Mouse (Mus musculus) natural killer cell, adult 2 months (primary cell): ENCODE measurements around the gene Strip2.

ENCODE experiments used
- DNase-seq, 2 experiments: peaks; one replicate each; pipeline ENCODE4 v3.0.0; 2022; ENCODE audit warnings: low spot score in 2 of 2

The Strip2 gene

DNA sequence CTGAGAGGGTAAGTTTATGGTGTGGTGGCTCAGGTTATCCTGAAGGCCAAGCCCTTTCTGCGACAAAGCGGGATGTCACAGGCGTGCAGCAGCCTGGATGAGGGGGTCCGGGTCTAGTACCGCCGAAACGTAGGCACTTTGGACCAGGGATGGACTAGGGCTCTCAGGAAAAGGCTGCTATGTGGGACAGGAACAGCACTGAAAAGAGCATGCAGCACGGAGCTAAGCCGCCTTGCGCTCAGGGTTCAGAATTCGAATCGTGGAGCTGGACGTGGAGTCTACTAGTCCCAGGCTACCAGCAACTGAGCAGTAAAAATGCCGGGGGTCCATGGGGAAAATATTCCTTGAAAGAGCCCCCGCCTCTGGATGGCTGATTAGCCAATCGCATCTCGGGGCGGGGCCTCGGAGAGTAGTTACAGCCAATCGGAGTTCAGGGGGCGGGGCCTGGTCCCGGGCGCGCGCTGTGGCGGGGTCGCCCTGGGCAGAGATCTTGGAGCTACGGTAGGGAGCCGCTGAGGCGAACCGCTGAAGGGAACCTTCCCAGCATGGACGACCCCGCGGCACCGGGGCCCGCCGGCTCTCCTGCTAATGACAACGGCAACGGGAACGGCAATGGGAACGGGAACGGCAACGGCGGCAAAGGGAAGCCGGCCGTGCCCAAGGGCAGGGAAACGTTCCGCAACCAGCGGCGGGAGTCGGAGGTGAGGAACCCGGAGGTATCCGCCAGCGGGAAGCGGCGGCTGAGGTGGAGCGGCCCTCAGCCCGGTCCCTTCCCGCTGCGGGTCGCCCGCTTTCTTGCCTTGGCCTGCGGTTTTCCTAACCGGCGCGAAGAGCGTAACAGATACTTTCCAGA lies at the start of gene Strip2:
Gene Strip2, plus strand, starts transcription at position 483 of the 853 bp plus-strand sequence.
- DNase-seq: peak; percentile 60 to 65

- DNase-seq: no peak
These were observed 48.4 kb upstream of the Strip2 start for GRCm38 (mm10) chr6:29868341-29868895.

- DNase-seq: no peak
These were observed 43.2 kb upstream of the Strip2 start for GRCm38 (mm10) chr6:29873654-29874053.

GRCm38 (mm10) chr6:29875576-29875975 lies 41.2 kb upstream of the Strip2 start:
- DNase-seq: no peak

GRCm38 (mm10) chr6:29876782-29877181 lies 40.0 kb upstream of the Strip2 start:
- no peak for DNase-seq

- no peak for DNase-seq
These were observed 37.2 kb upstream of the Strip2 start for GRCm38 (mm10) chr6:29879579-29879978.

GRCm38 (mm10) chr6:29880796-29881195 lies 36.0 kb upstream of the Strip2 start:
- peak in 1 of 2 experiments; percentile 10 for DNase-seq

DNA sequence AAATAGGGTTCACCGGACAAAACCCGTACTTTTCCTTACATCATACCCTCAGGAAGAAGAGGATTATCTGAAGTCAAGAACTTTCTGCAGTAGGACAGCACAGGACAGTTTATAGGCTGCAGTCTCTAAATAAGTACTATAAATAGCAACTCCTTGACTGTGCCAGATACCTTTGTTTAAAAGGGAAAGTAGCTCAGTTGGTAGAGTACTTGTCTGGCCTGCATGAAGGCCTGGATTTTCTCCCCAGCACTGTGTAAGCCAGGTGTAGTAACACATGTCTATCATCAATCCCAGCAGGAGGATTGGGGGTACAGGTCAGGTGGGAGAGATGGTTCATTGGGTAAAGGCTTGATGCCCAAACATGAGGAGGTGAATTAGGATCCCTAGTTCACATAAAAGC lies 34.9 kb upstream of the Strip2 start:
- DNase-seq: no peak

GRCm38 (mm10) chr6:29882870-29883269 lies 33.9 kb upstream of the Strip2 start:
- no peak for DNase-seq

- DNase-seq: no peak
These were observed 25.7 kb upstream of the Strip2 start for GRCm38 (mm10) chr6:29891151-29891550.

DNA sequence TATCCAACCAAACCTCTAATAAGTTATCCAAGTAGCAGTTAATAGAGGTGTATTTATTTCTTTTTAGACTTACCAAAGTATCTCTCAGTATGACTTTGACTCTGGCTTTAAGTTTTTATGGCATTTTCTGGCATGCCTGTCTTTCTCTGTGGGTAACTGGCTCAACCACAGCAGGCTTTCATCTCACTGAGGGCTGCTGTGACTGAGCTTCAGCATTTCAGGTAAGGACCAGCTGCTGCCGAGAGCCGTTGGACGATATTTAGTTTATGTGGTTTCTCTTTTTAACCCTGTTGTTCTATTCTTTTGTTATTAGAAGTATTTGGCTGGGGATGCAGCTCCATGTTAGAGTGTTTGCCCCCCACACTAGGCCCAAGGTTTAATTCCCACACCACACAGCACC lies 19.8 kb upstream of the Strip2 start:
- DNase-seq: no peak

- DNase-seq: no peak
These were observed 15.4 kb upstream of the Strip2 start for GRCm38 (mm10) chr6:29901450-29901849.

GRCm38 (mm10) chr6:29902256-29902655 lies 14.6 kb upstream of the Strip2 start:
- no peak for DNase-seq

DNA sequence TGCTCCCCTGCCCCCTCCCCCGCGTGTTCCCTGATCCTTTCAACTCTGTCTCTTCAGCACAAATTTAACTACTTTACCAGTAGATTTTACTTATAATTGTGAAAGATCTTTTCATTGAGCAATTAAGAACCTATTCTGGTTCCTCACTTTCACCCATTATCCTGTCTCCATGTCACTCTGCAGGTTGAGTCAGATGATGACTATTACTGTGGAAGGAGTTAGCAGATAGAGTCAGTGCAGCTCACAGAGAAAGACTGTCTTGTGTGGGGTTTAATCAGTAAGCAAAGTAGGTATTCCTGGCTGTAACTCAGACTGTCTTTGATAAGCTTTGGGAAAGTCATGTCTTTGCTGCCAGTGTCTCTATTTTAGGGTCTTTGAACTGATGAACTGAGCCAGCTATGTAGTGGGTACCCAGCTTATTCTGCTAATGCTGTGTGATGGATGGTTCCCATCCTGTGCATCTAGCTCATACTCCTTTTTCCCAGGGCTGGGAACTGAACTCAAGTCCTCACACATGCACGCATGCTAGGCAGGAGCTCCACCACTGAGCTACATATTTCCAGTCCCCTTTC lies 13.4 kb upstream of the Strip2 start:
- DNase-seq: no peak

DNA sequence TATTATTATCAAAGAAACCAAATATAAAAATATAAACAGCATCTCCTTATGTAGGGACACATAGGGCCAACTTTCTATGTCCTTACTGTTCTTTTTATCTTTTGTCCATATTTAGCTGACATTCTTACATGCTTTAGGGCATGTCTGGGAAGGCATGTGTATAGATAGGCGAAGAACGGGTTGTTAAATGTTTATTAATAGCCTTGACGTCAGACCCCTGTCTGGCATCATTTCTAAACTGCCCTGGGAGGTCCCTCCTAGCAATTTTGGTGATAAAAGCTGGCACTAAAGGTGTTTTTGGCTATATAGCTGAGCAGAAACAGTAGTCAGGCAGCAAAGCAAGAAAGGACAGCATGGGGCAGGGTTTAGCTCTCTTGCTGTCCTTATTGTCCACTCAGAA lies 12.5 kb upstream of the Strip2 start:
- no peak for DNase-seq

DNA sequence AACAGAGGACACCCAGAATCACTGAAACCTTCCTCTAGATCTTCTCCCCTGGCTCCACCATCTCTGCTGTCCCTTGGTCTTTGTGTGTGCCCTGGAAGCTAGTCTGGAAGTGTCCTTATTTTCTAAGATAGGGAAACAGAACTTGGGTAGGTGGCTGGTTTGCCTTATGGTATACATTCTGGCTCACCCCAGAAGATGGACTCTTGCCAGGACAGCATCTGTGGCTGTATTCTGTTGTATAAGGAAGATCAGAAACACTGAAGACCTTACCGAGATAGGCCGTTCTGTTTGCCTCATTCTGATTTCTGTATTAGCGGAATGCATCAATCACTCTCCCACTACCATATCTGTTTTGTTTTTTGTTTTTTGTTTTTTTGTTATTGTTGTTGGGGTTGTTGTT lies 6.2 kb upstream of the Strip2 start:
- no peak for DNase-seq

- no peak for DNase-seq
These were observed 3.1 kb upstream of the Strip2 start for GRCm38 (mm10) chr6:29913673-29914072.

- DNase-seq: no peak
These were observed 2.7 kb upstream of the Strip2 start for GRCm38 (mm10) chr6:29914136-29914535.

DNA sequence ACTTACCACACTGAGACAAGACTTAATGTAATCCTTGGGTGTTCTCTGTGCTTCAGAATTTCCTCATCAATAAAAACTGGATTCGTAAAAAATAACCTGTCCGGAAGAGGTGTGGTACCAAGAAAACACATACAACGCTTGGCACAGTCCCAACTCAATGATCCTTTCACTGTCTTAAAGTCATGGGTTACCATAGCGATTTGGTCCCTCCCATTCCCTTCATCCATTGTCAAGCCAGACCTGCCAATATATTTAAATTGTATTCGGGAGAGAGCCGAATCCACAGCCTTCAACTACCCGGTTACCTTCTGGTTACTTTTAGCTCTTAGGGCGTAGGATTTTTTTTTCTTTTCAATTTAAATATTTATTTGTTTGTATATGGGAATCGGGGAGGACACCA lies 976 bp upstream of the Strip2 start:
- no peak for DNase-seq

DNA sequence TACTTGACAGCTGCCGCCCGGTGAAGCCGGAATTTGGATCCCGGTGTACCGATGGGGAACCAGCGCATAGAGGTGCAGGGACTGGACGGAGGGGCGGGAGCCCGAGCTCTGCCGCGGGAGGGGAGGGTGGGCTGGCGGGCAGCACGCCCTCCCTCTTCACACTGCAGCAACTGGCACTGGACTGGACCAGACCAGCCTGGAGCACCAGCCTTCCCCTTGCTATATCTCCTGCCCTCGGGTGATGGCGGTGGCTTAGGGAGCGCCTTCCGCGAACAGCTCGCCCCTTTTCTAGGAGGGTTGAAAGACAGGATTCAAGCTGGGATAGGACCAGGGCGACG lies 540 bp downstream of the Strip2 start:
- no peak for DNase-seq

DNA sequence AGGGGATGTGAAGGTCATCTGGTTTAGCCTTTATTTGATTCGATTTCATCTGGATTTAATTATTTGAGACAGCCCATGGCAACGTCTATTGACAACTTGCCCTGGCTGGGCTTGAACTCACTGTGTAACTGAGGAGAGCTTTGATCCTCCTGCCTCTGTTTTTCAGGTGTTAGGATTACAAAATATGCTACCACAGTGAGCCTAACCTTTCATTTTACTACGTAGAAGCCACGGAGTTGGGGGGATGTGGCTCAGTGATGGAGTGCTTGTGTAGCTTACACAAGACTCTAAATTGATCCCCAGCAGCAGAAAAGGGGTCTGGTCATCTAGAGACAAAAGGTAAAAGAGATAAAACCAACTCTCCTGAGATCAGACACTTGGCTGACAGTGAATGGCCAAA lies 1.1 kb downstream of the Strip2 start:
- DNase-seq: no peak

DNA sequence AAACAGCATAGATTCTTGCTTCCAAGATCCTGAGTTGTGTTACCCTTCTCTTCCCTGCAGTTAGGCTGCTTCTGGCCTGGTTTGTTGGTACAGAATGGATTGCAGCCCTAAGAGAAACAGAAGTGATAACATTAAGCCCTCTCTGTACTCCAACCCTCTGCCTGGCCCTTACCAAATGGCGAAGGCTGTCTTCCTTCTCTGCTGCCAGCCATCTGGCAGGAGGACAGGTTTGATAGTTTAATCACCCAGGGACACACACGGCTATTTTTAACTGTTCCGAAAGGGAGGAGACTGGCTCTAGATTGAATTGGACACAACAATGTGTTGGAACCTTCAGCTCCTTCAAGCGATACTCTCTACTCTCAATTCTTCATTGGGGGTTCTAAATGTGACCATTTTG lies 6.7 kb downstream of the Strip2 start:
- DNase-seq: no peak

DNA sequence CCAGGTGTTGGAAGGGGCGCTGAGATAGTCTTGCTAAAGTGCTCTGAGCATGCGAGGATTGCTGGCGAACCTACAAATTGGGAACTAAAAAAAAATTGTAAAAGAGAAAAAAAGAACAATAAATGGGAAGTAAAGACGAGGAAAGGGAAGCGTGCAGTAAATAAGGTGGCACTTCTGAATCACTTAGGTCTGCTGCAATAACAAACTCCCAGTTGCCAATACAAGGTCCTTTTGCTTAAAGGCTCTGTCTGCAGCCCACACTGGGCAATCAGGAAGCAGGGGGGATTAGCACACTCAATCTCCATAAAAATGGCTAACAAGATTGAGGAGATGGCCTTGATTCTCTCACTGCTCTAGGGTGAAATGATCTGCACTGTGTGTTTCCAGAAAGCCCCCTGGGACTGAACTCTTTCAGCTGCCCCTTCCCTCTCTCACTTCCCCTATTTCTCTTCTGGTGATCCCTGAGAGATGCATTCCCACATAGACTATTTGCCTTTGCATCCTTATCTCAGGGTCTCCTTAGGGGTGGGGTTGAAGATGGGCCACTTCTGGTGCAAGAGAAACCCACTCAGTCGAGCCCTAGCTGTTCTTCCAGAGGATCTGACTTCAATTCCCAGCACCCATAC lies 8.9 kb downstream of the Strip2 start:
- DNase-seq: no peak
